Mouse (Mus musculus) heart, adult 2 months (tissue): ENCODE results near the gene Gsta2.
"Not testable (repeated sequence)": the region's sequence is repeated elsewhere in the genome, so short reads cannot be mapped to it uniquely, and the experiment has no call there.

Experiments used
- CTCF ChIP-seq: fragments of 200-600 bp; IDR thresholded peaks from 2 replicates; pipeline ENCODE4 v1.8.1; 2022; ENCODE audit warnings: antibody characterized with exemption, mild to moderate bottlenecking, moderate library complexity
- EP300 ChIP-seq: fragments of 200-500 bp; IDR thresholded peaks from 2 replicates; pipeline ENCODE4 v1.6.1; 2011; ENCODE audit warnings: low read depth, low read length, control low read depth; ENCODE audit not compliant: insufficient read depth
- POLR2A ChIP-seq: fragments of 200-500 bp; IDR thresholded peaks from 2 replicates; pipeline ENCODE4 v1.6.1; 2011; ENCODE audit warnings: mild to moderate bottlenecking, low read depth, low read length, control low read depth; ENCODE audit not compliant: insufficient read depth

DNA sequence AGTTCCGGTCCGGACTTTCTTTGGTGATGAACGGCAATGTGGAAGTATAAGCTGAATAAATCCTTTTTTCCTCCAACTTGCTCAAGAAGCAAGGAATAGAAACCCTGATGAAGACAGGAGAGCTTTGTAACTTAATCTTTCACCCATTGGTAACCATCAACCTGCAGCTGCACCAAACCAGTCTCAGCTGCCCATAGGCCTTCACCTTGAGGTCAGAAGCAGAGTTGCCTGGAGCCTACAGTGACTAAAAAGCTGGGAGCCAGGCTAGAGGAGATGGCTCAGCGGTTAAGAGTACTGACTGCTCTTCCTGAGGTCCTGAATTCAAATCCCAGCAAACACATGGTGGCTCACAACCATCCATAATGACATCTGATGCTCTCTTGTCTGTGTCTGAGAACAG is 13.1 kb downstream of the Gsta2 start:
- not testable (repeated sequence) for TF ChIP-seq POLR2A, CTCF, EP300
